Mouse (Mus musculus): ENCODE measurements around the gene Foxn1. TPM values are rescaled to one million over a fixed set of nuclear protein-coding genes. Genes with fewer than 3 reads are reported as not detected.

The Foxn1 gene
- not detected for total RNA-seq (2021)
- long read RNA-seq, experiment 1, result 0 reads
- long read RNA-seq, experiment 2, result 0 reads

DNA sequence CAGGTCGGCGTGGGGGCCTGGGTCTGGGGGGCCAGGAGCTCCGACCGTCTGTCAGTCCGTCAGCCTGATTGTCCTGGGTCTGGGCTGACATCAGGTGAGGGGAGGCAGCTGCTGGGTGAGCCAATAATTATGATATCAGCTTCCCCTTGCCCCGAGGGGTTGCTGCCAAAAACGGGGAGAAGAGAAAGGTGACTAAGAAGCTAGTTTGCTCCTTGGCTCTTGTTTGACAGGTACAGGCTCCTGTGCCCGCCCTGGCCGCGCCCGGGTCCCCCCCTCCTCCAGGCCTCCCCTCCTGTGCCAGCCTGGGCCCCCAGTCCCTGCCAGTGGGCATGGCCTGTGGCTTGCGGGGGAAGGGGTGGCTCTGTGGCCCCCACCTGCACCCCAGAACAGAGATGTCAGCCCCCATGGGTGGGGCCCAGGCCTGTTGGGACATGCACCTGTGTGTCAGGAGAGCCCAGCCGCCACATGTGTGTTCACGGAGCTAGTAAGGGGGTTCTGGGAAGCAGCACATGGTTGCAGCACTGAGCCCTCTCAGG is at the start of gene Foxn1:
Gene Foxn1, minus strand, starts transcription at position 51 of the 536 bp plus-strand sequence.
- DNase-seq, result no peak

GRCm38 (mm10) chr11:78435776-78436349 is 49.5 kb upstream of the Foxn1 start:
- peak; percentile 45 for DNase-seq

- no peak for DNase-seq
Observed at GRCm38 (mm10) chr11:78434052-78434451, 47.7 kb upstream of the Foxn1 start.

DNA sequence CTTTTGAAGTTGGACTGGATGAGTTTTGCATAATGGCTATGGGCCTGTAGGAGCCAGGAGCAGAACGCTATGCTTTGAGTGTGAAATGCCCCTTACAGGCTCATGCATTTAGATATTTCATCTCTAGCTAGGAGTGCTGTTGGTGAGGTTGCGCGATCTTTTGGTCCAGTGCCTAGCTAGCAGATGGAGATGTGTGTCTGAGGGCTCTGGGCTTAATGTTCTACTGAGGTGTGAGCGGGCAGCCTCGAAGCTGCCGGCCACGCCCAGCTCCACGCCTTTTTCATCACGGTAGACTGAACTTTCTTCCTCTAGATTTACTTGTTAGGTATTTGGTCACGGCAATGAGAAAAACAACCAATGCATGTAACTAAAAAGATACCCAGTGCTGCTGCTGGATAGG is 44.8 kb upstream of the Foxn1 start:
- DNase-seq, result no peak

GRCm38 (mm10) chr11:78430195-78430878 is 44.0 kb upstream of the Foxn1 start:
- no peak for DNase-seq

- no peak for DNase-seq
Observed at GRCm38 (mm10) chr11:78428309-78428708, 42.0 kb upstream of the Foxn1 start.

DNA sequence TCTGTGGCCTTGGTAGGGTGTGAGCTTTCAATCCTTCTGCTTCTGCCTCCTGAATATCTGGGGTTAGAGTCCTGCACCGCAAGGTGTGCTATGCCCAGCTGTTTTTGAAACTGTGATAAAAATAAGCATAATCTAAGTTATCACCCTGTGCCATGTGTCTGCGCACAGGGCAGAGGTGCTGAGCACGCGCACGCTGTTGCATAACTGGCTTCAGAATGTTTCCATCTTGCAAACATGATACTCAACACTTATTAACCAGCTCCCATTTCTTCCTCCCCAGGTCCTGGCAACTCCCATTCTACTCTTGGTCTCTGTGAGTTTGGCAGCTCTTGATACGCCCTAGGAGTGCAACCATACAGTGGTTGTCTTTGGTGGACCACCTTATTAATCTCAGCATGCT is 41.3 kb upstream of the Foxn1 start:
- no peak for DNase-seq

DNA sequence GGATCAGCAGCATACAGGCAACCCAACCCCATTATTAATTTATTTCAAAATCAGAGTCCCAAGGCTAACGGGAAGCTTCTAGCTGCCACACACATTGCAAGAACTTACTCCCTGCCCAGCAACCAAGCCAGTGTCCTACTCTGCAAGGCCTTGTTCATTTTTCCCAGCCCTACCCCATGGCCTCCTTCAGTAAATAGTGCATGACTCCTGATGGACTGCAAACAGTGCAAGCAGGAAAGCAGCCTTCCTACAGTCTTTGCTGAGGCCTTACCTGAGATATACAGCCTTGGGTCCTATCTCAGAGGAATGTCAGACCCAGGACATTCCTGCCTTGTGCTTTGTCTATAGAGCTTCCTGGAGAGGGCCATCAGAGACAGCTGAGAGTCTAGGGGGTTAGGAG is 39.2 kb upstream of the Foxn1 start:
- DNase-seq, result no peak

- no peak for DNase-seq
Observed at GRCm38 (mm10) chr11:78424352-78424751, 38.0 kb upstream of the Foxn1 start.

DNA sequence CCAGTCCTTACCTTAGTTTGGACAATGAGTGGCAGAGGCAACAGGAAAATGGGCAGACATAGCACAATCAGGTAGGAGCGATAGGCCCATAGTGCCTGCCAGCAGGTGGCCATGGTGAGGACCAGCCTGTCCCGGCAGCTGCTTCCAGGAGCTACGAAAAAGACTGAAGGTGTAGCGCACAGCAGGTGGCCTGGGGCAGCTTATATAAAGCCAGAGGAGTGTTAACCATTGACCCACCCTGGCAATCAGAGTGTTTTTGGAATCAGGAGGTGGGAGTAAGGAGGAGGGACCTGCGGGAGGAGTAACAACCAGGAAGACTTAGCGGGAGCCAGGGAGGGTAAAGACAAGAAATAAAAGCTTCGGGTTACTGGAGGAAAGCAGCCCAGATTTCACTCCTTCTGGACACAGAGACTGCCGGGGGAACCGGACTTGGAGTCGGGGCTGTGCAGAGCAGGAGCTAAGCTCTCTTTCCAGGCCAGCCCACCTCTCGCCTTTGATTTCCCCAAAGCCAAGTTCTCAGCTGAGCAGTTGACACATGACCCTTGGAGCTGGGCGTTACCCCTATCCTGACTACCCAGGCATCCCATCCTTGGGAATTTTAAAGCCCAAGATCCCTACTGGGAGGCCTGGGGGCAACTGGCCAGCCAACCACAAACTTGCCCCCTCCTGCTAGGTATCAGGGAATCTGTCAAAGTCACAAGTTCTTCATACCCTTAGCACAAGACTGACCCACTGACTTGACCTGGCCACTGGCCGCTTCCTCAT is 35.9 kb upstream of the Foxn1 start, which contains the start of gene Slc13a2:
Gene Slc13a2, minus strand, starts transcription at position 163 of the 765 bp plus-strand sequence.
- no peak for DNase-seq

DNA sequence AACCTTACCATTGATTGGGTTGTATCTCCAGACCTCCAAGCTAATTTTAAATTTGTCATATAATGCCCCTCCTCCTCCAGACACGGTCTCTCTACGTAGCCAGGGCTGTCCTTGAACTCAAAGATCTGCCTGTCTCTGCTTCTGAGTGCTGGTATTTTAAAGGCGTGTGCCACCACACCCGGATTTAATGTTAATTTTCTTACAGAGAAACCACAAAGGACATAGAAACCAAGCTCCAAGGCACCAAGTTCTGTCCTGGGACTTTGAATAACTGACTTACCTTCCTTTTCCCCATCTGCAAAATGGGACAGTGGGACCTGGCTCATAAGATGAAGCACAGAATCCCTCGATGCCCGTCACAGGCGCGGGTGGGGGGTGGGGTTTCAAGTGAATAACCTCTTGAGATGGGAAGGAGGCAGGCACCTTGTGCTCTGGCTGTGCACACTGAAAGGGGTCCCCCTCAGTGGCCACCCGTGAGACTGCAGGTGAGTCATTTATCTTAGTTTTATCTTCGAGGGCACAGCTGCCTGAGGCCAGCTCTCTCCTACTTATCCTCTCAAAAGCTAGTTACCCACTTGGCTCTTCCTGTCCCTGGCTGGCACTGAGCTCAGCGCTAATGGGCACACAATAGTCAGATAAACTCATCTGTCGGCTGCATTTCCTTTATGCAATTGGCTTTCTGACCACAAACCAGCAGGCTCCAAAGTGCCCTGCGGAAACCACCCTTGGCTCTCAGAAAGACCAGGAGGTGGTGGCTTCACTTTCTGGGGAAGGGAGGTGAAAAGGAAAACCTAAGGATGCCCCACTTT is 35.0 kb upstream of the Foxn1 start:
- no peak for DNase-seq

- no peak for DNase-seq
Observed at GRCm38 (mm10) chr11:78420263-78420889, 34.0 kb upstream of the Foxn1 start.

- no peak for DNase-seq
Observed at GRCm38 (mm10) chr11:78416854-78417253, 30.5 kb upstream of the Foxn1 start.

GRCm38 (mm10) chr11:78412861-78413260 is 26.5 kb upstream of the Foxn1 start:
- no peak for DNase-seq

- no peak for DNase-seq
Observed at GRCm38 (mm10) chr11:78412324-78412850, 26.0 kb upstream of the Foxn1 start.

DNA sequence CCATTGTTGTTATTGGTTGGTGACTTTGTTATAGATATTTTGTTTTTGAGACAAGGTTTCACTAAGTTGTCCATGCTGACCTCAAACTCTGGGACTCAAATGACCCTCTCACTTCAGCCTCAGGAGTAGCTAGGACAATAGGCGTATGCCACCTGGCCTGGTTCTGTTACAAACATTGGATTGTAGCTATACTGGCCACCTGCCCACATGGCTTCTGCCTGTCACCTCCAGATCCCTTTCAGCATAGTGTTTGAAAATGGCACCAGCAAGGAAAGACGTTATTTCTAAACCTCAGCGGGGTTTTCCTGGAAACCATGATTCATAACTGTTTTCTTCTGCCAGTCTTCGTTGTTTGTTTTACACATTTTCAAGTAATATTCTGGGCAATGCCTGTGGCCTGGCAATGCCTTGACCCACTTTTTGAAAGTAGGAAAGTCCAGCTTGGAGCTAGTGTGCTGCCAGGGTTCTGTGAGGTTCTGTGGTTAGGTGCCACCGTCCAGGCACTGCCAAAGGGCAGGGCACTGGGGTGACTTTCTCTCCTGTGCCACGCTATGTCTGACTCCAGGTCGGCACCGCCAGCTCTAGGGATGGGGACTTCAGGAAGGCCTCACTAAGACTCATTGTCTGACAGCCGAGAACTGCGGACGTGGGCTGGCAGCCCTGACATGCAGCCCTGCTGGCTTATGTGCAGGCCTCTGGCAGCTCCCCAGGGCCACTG is 25.4 kb upstream of the Foxn1 start:
- DNase-seq, result peak; percentile 46

GRCm38 (mm10) chr11:78408256-78409240 is 22.2 kb upstream of the Foxn1 start:
- no peak for DNase-seq

- DNase-seq, result no peak
Observed at GRCm38 (mm10) chr11:78402062-78402461, 15.7 kb upstream of the Foxn1 start.

GRCm38 (mm10) chr11:78401469-78401868 is 15.1 kb upstream of the Foxn1 start:
- DNase-seq, result no peak

Measured in gastrocnemius, postnatal 10 days (tissue).